Mouse (Mus musculus) ES-E14 (cell line): Measurements from ENCODE around the gene Plvap.

Experiments used
- CHD2 ChIP-seq: IDR thresholded peaks from 2 replicates; pipeline ENCODE4 v1.6.1; 2014; ENCODE audit warnings: mild to moderate bottlenecking, low read depth, low read length, inconsistent platforms
- HCFC1 ChIP-seq: IDR thresholded peaks from 2 replicates; pipeline ENCODE4 v1.6.1; 2012; ENCODE audit warnings: low read length, inconsistent platforms, borderline replicate concordance; ENCODE audit not compliant: insufficient read depth
- MAFK ChIP-seq: IDR thresholded peaks from 2 replicates; pipeline ENCODE4 v1.6.1; 2014; ENCODE audit warnings: mild to moderate bottlenecking, low read depth, low read length, inconsistent platforms; ENCODE audit not compliant: insufficient read depth
- ZC3H11A ChIP-seq: IDR thresholded peaks from 2 replicates; pipeline ENCODE4 v1.6.1; 2012; ENCODE audit warnings: low read depth, mild to moderate bottlenecking, inconsistent platforms, low read length, borderline replicate concordance

- TF ChIP-seq HCFC1, result no peak
- no peak for TF ChIP-seq MAFK
- no peak for TF ChIP-seq ZC3H11A
- no peak for TF ChIP-seq CHD2
These were observed 26.1 kb downstream of the Plvap start, which contains the start of gene Ano8 for GRCm38 (mm10) chr8:71485142-71486135.
